Comparison of ENCODE assay signal across 9 mouse cellular contexts in genomic region chr19:45283302-45283701, GRCm38 (mm10). TPM values are rescaled to one million over a fixed set of nuclear protein-coding genes. Genes with fewer than 3 reads are reported as not detected.
A peak's percentile ranks its signal among the peaks of the same experiment; 100 is the strongest.
DNase-seq lines count a peak whose midpoint lies in the region; ATAC-seq and TF ChIP-seq lines count a peak whose summit lies in the region.
"Had no signal": no experiment of that assay in that cellular context is flagged by ENCODE, and none has a peak within 500 bp of the region (broad histone marks: within the 10 kb centered on the region; RNA-seq: fewer than 3 reads in every experiment).

No protein-coding gene starts in this region.

- H3K27ac ChIP-seq in hindbrain, embryonic 10.5 days, result no peak overlapping the region
- no peak overlapping the region for H3K27ac ChIP-seq in hindbrain, embryonic 12.5 days
- H3K27ac ChIP-seq in cortical plate, adult 2 months (ENCODE audit: insufficient read depth, low read length), result no peak overlapping the region
- H3K27ac ChIP-seq in kidney, embryonic 14.5 days (ENCODE audit: low read depth, low read length), result no peak overlapping the region
- no peak overlapping the region for H3K27ac ChIP-seq in lung, postnatal 0 days (ENCODE audit: low read length)
- H3K27ac ChIP-seq in small intestine, adult 2 months (ENCODE audit: insufficient read depth, low read depth, low read length), result no peak overlapping the region
- H3K27ac ChIP-seq: limb, embryonic 15.5 days had no signal

- TF ChIP-seq CTCF in cortical plate, adult 2 months (IDR thresholded peaks at IDR 0.05; ENCODE audit: extremely low read depth, insufficient read depth, low read length), result peak; percentile 62
- peak; percentile 77 for TF ChIP-seq CTCF in lung, postnatal 0 days (IDR thresholded peaks at IDR 0.05)
- TF ChIP-seq CTCF in small intestine, adult 2 months (IDR thresholded peaks at IDR 0.05; ENCODE audit: extremely low read depth, insufficient read length, insufficient replicate concordance, low read depth, low read length), result peak; percentile 60; the same call in 1 of the 2 replicates

- H3K4me3 ChIP-seq in hindbrain, embryonic 10.5 days, result no peak overlapping the region
- H3K4me3 ChIP-seq in hindbrain, embryonic 12.5 days, result no peak overlapping the region
- no peak overlapping the region for H3K4me3 ChIP-seq in cortical plate, adult 2 months (ENCODE audit: insufficient read depth, low read length)
- 0 out of 2 replicates have a peak overlapping the region, but pooled peaks have one; percentile 13 for H3K4me3 ChIP-seq in kidney, embryonic 14.5 days (ENCODE audit: low read length)
- H3K4me3 ChIP-seq in lung, postnatal 0 days (ENCODE audit: low read depth, low read length), result no peak overlapping the region
- no peak overlapping the region for H3K4me3 ChIP-seq in small intestine, adult 2 months (ENCODE audit: low read depth, low read length)
- H3K4me3 ChIP-seq: limb, embryonic 15.5 days had no signal

- H3K9ac ChIP-seq in hindbrain, embryonic 12.5 days, result no peak overlapping the region
- H3K9ac ChIP-seq in kidney, embryonic 14.5 days (ENCODE audit: low read depth, low read length), result no peak overlapping the region; the same call in 1 of the 2 replicates
- no peak overlapping the region for H3K9ac ChIP-seq in lung, postnatal 0 days (replicated peaks; ENCODE audit: low read depth)
- H3K9ac ChIP-seq: limb, embryonic 15.5 days had no signal

- no peak for ATAC-seq in hindbrain, embryonic 12.5 days (ENCODE audit: low FRiP score)
- ATAC-seq in kidney, embryonic 14.5 days (ENCODE audit: low FRiP score, low TSS enrichment), result 0 out of 2 replicates have a peak, but pooled peaks have one; percentile 39
- no peak for ATAC-seq in lung, postnatal 0 days

- H3K4me2 ChIP-seq in hindbrain, embryonic 12.5 days (replicated peaks), result no peak overlapping the region
- H3K4me2 ChIP-seq in kidney, embryonic 14.5 days (replicated peaks; ENCODE audit: low read depth, low read length), result no peak overlapping the region
- no peak overlapping the region for H3K4me2 ChIP-seq in lung, postnatal 0 days (replicated peaks; ENCODE audit: low read depth, low read length)
- H3K4me2 ChIP-seq: limb, embryonic 15.5 days had no signal

- WGBS in hindbrain, embryonic 10.5 days, result 5% methylated on average over 10 of the region's 10 CpGs
- WGBS in hindbrain, embryonic 12.5 days, result 9% methylated on average over 10 of the region's 10 CpGs
- 3% methylated on average over 10 of the region's 10 CpGs for WGBS in kidney, embryonic 14.5 days
- WGBS in lung, postnatal 0 days, result 7% methylated on average over 10 of the region's 10 CpGs
- WGBS in small intestine, adult 2 months, result 11% methylated on average over 10 of the region's 10 CpGs

- H3K4me1 ChIP-seq in hindbrain, embryonic 10.5 days (replicated peaks), result peaks cover 14% of the 10 kb centered on the region
- peaks cover 15% of the 10 kb centered on the region; the same call in 1 of the 2 replicates for H3K4me1 ChIP-seq in hindbrain, embryonic 12.5 days
- no peaks in the 10 kb centered on the region; the same call in 1 of the 2 replicates for H3K4me1 ChIP-seq in cortical plate, adult 2 months (ENCODE audit: control insufficient read depth, insufficient read depth, low read length)
- no peaks in the 10 kb centered on the region for H3K4me1 ChIP-seq in kidney, embryonic 14.5 days (ENCODE audit: control insufficient read depth, insufficient read depth, low read length)
- H3K4me1 ChIP-seq in lung, postnatal 0 days (ENCODE audit: insufficient read depth, low read depth, low read length), result no peaks in the 10 kb centered on the region
- H3K4me1 ChIP-seq in small intestine, adult 2 months (ENCODE audit: control insufficient read depth, insufficient read depth, insufficient read length, low read length), result no peaks in the 10 kb centered on the region
- H3K4me1 ChIP-seq: limb, embryonic 15.5 days had no signal

- no peaks in the 10 kb centered on the region for H3K36me3 ChIP-seq in hindbrain, embryonic 10.5 days
- H3K36me3 ChIP-seq in hindbrain, embryonic 12.5 days, result no peaks in the 10 kb centered on the region
- H3K36me3 ChIP-seq in kidney, embryonic 14.5 days (ENCODE audit: control insufficient read depth, insufficient read depth, low read length), result no peaks in the 10 kb centered on the region
- no peaks in the 10 kb centered on the region for H3K36me3 ChIP-seq in lung, postnatal 0 days (ENCODE audit: insufficient read depth, low read length)
- H3K36me3 ChIP-seq in small intestine, adult 2 months (ENCODE audit: control insufficient read depth, insufficient read depth, low read length), result no peaks in the 10 kb centered on the region
- H3K36me3 ChIP-seq: limb, embryonic 15.5 days had no signal

- TF ChIP-seq EP300 in lung, postnatal 0 days (IDR thresholded peaks at IDR 0.05), result no peak

- no peaks in the 10 kb centered on the region for H3K9me3 ChIP-seq in hindbrain, embryonic 10.5 days
- no peaks in the 10 kb centered on the region for H3K9me3 ChIP-seq in hindbrain, embryonic 12.5 days (replicated peaks)
- H3K9me3 ChIP-seq in kidney, embryonic 14.5 days (ENCODE audit: control insufficient read depth, low read length), result no peaks in the 10 kb centered on the region
- no peaks in the 10 kb centered on the region for H3K9me3 ChIP-seq in lung, postnatal 0 days (ENCODE audit: low read length)
- H3K9me3 ChIP-seq: limb, embryonic 15.5 days had no signal

- H3K27me3 ChIP-seq in hindbrain, embryonic 10.5 days (ENCODE audit: insufficient read depth, poor library complexity, severe bottlenecking), result peaks cover 54% of the 10 kb centered on the region
- H3K27me3 ChIP-seq in hindbrain, embryonic 12.5 days, result peaks cover 6% of the 10 kb centered on the region
- H3K27me3 ChIP-seq in kidney, embryonic 14.5 days (ENCODE audit: control insufficient read depth, insufficient read depth, low read length), result peaks cover 3% of the 10 kb centered on the region
- H3K27me3 ChIP-seq in lung, postnatal 0 days (replicated peaks; ENCODE audit: insufficient read depth, low read length), result 0 out of 2 replicates have a peak, but pooled peaks cover 3% of the 10 kb centered on the region
- no peaks in the 10 kb centered on the region; the same call in 1 of the 2 replicates for H3K27me3 ChIP-seq in small intestine, adult 2 months (ENCODE audit: control insufficient read depth, insufficient read depth, low read length)

- no peak for TF ChIP-seq POLR2A in cortical plate, adult 2 months (IDR thresholded peaks at IDR 0.05; ENCODE audit: extremely low read depth, insufficient read depth, low read length)
- TF ChIP-seq POLR2A in small intestine, adult 2 months (IDR thresholded peaks at IDR 0.05; ENCODE audit: low read depth, low read length), result no peak

- peak; percentile 71 for DNase-seq in hindbrain, embryonic 10.5 days (ENCODE audit: low spot score)
- DNase-seq in ZHBTc4 (ENCODE audit: low read depth, low spot score), result peak; percentile 88
- DNase-seq in gastrocnemius, postnatal 4 days (ENCODE audit: low spot score in 2 of 2), result peak; percentile 55 to 69
- DNase-seq in lung, postnatal 0 days (ENCODE audit: low spot score), result peak; percentile 54

RNA-seq across cellular contexts. Expression of gene Lbx1, which starts 47.7 kb away (rescaled TPM):
- polyA plus RNA-seq in hindbrain, embryonic 10.5 days (2016; fragmentation: Nextera tagmentation; extraction: Ambion mirVana), result 1.4 and 8.9 TPM in 2 replicates
- polyA plus RNA-seq in hindbrain, embryonic 12.5 days (2016; fragmentation: Nextera tagmentation; extraction: Ambion mirVana), result 10.8 and 18.8 TPM in 2 replicates
- polyA plus RNA-seq in cortical plate, adult 2 months (2012; rRNA removed), result 0.04 TPM in 1 of 2 replicates, not detected in the other
- total RNA-seq in gastrocnemius, postnatal 4 days (2021), result 10 to 100 TPM; 24.2 to 26.0 TPM
- 0.11 TPM in 1 of 2 replicates, not detected in the other for polyA plus RNA-seq in kidney, embryonic 14.5 days (2014; fragmentation: Nextera tagmentation; extraction: Ambion mirVana)
- polyA plus RNA-seq in lung, postnatal 0 days (2015; fragmentation: Nextera tagmentation; extraction: Ambion mirVana), result not detected in 2 replicates
- polyA plus RNA-seq in small intestine, adult 2 months (2012; rRNA removed), result not detected in 2 replicates
